Mouse (Mus musculus): ENCODE data around the gene Krtap2-4. TPM values are rescaled to one million over a fixed set of nuclear protein-coding genes. Genes with fewer than 3 reads are reported as not detected.
"Not testable (repeated sequence)": the region's sequence is repeated elsewhere in the genome, so short reads cannot be mapped to it uniquely, and the experiment has no call there.

Gene Krtap2-4
- polyA plus RNA-seq, 1 experiment from 2014 or later: not detected

DNA sequence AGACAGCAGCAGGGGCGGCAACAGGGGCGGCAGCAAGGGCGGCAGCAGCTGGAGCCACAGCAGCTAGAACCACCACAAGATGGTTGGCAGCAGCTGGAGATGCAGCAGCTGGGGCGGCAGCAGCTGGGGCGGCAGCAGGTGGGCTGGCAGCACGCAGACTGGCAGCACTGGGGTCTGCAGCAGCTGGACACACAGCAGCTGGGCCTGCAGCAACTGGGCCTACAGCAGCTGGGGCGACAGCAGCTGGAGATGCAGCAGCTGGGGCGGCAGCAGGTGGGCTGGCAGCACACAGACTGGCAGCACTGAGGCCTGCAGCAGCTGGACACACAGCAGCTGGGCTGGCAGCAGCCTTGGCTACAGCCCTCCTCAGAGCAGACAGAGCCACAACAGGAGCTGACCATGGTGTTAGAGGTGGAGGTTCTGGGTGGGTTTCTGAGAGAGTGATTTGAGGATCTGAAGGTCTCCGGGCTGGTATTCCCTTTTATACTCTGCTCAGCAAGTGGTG lies 29.0 kb upstream of the Krtap2-4 start, which contains the start of gene Krtap4-7:
Krtap4-7 (minus strand) TSS at position 455 of the 505 bp plus-strand sequence.
- not testable (repeated sequence) for H3K27ac ChIP-seq (replicated peaks in 1 of 2; ENCODE audit: control insufficient read depth in 1 of 2, insufficient read depth in 1 of 2, low read depth in 2 of 2, low read length in 2 of 2); H3K27me3 ChIP-seq (ENCODE audit: control insufficient read depth, insufficient read depth, low read length); H3K4me3 ChIP-seq (ENCODE audit: control insufficient read depth in 1 of 2, insufficient read depth in 1 of 2, low read depth in 1 of 2, low read length in 2 of 2); H3K36me3 ChIP-seq (ENCODE audit: control insufficient read depth, insufficient read depth, low read length); H3K4me1 ChIP-seq (ENCODE audit: control insufficient read depth in 2 of 2, insufficient read depth in 2 of 2, low read length in 2 of 2); H3K4me2 ChIP-seq (ENCODE audit: low read length); ATAC-seq (ENCODE audit: insufficient number of reproducible peaks, insufficient read depth, low FRiP score, low read depth); H3K9me3 ChIP-seq (ENCODE audit: control insufficient read depth, low read length); H3K9ac ChIP-seq (ENCODE audit: low read length)
- WGBS: 79% methylated on average over 9 of the region's 9 CpGs

- Histone ChIP-seq H3K4me2 (ENCODE audit: low read length) (no peak overlapping the region), H3K27ac (replicated peaks in 1 of 2; ENCODE audit: control insufficient read depth in 1 of 2, insufficient read depth in 1 of 2, low read depth in 2 of 2, low read length in 2 of 2) (no peak overlapping the region), H3K9me3 (ENCODE audit: control insufficient read depth, low read length) (no peaks in the 10 kb centered on the region), H3K4me3 (ENCODE audit: control insufficient read depth in 1 of 2, insufficient read depth in 1 of 2, low read depth in 1 of 2, low read length in 2 of 2) (no peak overlapping the region), H3K36me3 (ENCODE audit: control insufficient read depth, insufficient read depth, low read length) (no peaks in the 10 kb centered on the region), H3K9ac (ENCODE audit: low read length) (no peak overlapping the region), H3K27me3 (ENCODE audit: control insufficient read depth, insufficient read depth, low read length) (no peaks in the 10 kb centered on the region), H3K4me1 (ENCODE audit: control insufficient read depth in 2 of 2, insufficient read depth in 2 of 2, low read length in 2 of 2) (no peaks in the 10 kb centered on the region)
- WGBS: 31% methylated on average over 1 of the region's 1 CpGs
- no peak for ATAC-seq (ENCODE audit: insufficient number of reproducible peaks, insufficient read depth, low FRiP score, low read depth)
Measured at GRCm38 (mm10) chr11:99640926-99641325, 26.3 kb upstream of the Krtap2-4 start.

- no peaks in the 10 kb centered on the region for H3K4me1 ChIP-seq (ENCODE audit: control insufficient read depth in 2 of 2, insufficient read depth in 2 of 2, low read length in 2 of 2)
- H3K9ac ChIP-seq (ENCODE audit: low read length): no peak overlapping the region
- ATAC-seq (ENCODE audit: insufficient number of reproducible peaks, insufficient read depth, low FRiP score, low read depth): no peak
- no peak overlapping the region for H3K4me3 ChIP-seq (ENCODE audit: control insufficient read depth in 1 of 2, insufficient read depth in 1 of 2, low read depth in 1 of 2, low read length in 2 of 2)
- no peak overlapping the region for H3K27ac ChIP-seq (replicated peaks in 1 of 2; ENCODE audit: control insufficient read depth in 1 of 2, insufficient read depth in 1 of 2, low read depth in 2 of 2, low read length in 2 of 2)
- H3K36me3 ChIP-seq (ENCODE audit: control insufficient read depth, insufficient read depth, low read length): no peaks in the 10 kb centered on the region
- no peaks in the 10 kb centered on the region for H3K9me3 ChIP-seq (ENCODE audit: control insufficient read depth, low read length)
- WGBS: 44% methylated on average over 1 of the region's 1 CpGs
- H3K27me3 ChIP-seq (ENCODE audit: control insufficient read depth, insufficient read depth, low read length): no peaks in the 10 kb centered on the region
- H3K4me2 ChIP-seq (ENCODE audit: low read length): no peak overlapping the region
Measured at GRCm38 (mm10) chr11:99637086-99637485, 22.4 kb upstream of the Krtap2-4 start.

GRCm38 (mm10) chr11:99634653-99635134 lies 20.0 kb upstream of the Krtap2-4 start, which contains the start of gene Krtap4-2:
Gene Krtap4-2, minus strand, starts transcription at chr11:99635084.
- 30% methylated on average over 8 of the region's 8 CpGs for WGBS
- Histone ChIP-seq H3K27ac (replicated peaks in 1 of 2; ENCODE audit: control insufficient read depth in 1 of 2, insufficient read depth in 1 of 2, low read depth in 2 of 2, low read length in 2 of 2) (no peak within 1 kb of the TSS), H3K4me1 (ENCODE audit: control insufficient read depth in 2 of 2, insufficient read depth in 2 of 2, low read length in 2 of 2) (no peaks in the 10 kb centered on the region), H3K36me3 (ENCODE audit: control insufficient read depth, insufficient read depth, low read length) (no peaks in the 10 kb centered on the region), H3K9ac (ENCODE audit: low read length) (no peak within 1 kb of the TSS), H3K27me3 (ENCODE audit: control insufficient read depth, insufficient read depth, low read length) (no peaks in the 10 kb centered on the region), H3K9me3 (ENCODE audit: control insufficient read depth, low read length) (no peaks in the 10 kb centered on the region), H3K4me3 (ENCODE audit: control insufficient read depth in 1 of 2, insufficient read depth in 1 of 2, low read depth in 1 of 2, low read length in 2 of 2) (no peak within 1 kb of the TSS), H3K4me2 (ENCODE audit: low read length) (no peak within 1 kb of the TSS)
- ATAC-seq (ENCODE audit: insufficient number of reproducible peaks, insufficient read depth, low FRiP score, low read depth): no peak

DNA sequence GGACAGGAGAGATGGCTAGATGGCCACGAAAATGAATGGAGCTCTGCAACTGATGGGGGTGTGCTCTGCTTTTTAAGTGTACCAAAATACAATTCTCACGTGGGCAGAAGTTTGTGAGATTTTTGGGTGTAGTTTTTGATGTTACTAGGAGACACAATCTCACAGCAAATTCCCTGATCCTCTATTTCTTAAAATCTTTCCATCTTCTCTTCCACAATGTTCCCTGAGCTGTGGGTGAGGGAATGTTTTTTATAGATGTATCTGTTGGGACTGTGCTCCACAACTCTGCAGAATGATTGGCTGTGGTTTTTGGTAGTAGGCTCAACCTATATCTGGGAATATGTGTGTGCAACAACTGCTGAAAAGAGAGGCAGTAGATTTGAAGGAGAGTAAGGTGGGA lies 18.6 kb upstream of the Krtap2-4 start:
- no peak overlapping the region for H3K9ac ChIP-seq (ENCODE audit: low read length)
- no peaks in the 10 kb centered on the region for H3K36me3 ChIP-seq (ENCODE audit: control insufficient read depth, insufficient read depth, low read length)
- no peaks in the 10 kb centered on the region for H3K4me1 ChIP-seq (ENCODE audit: control insufficient read depth in 2 of 2, insufficient read depth in 2 of 2, low read length in 2 of 2)
- H3K4me3 ChIP-seq (ENCODE audit: control insufficient read depth in 1 of 2, insufficient read depth in 1 of 2, low read depth in 1 of 2, low read length in 2 of 2): no peak overlapping the region
- no peak overlapping the region for H3K4me2 ChIP-seq (ENCODE audit: low read length)
- H3K9me3 ChIP-seq (ENCODE audit: control insufficient read depth, low read length): no peaks in the 10 kb centered on the region
- ATAC-seq (ENCODE audit: insufficient number of reproducible peaks, insufficient read depth, low FRiP score, low read depth): no peak
- H3K27me3 ChIP-seq (ENCODE audit: control insufficient read depth, insufficient read depth, low read length): no peaks in the 10 kb centered on the region
- 73% methylated on average over 2 of the region's 2 CpGs for WGBS
- no peak overlapping the region for H3K27ac ChIP-seq (replicated peaks in 1 of 2; ENCODE audit: control insufficient read depth in 1 of 2, insufficient read depth in 1 of 2, low read depth in 2 of 2, low read length in 2 of 2)

DNA sequence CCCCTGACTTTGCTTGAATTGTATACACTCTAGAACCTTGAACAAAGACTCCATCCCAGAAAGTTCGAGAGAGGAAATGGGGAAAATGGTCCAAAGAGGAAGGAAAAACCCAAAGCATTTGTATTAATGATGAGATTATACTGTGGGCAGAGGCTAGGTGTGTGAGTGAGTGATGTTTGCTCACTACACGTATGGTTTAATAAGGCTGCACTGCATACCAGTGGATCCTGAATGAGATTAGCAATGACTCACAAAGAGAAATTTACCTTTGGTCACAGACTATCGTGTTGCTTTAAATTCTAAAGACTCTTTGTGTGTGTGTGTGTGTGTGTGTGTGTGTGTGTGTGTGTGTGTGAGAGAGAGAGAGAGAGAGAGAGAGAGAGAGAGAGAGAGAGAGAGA lies 16.2 kb upstream of the Krtap2-4 start:
- WGBS: 61% methylated on average over 3 of the region's 3 CpGs

DNA sequence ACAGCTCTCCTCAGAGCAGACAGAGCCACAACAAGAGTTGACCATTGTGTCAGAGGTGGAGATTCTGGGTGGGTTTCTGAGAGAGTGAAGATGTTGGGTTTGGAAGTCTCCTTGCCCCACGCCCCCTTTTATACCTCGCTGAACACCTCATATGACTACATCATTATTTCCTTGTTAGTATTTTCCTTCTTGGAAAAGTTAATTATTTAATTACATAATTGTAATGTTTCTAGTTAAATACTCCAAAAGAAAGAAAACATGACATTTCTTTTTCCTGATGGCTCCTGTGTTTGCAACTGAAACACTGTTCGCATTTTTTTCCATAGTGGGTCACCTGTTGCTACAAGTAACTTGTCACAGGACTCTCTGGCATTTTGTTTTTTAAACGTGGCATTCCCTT lies 13.5 kb upstream of the Krtap2-4 start, which contains the start of gene Krtap4-1:
Krtap4-1 (minus strand) TSS at position 101 of the 400 bp plus-strand sequence.
- Histone ChIP-seq H3K4me2 (ENCODE audit: low read length) (no peak within 1 kb of the TSS), H3K27me3 (ENCODE audit: control insufficient read depth, insufficient read depth, low read length) (no peaks in the 10 kb centered on the region), H3K27ac (replicated peaks in 1 of 2; ENCODE audit: control insufficient read depth in 1 of 2, insufficient read depth in 1 of 2, low read depth in 2 of 2, low read length in 2 of 2) (no peak within 1 kb of the TSS), H3K4me3 (ENCODE audit: control insufficient read depth in 1 of 2, insufficient read depth in 1 of 2, low read depth in 1 of 2, low read length in 2 of 2) (no peak within 1 kb of the TSS), H3K36me3 (ENCODE audit: control insufficient read depth, insufficient read depth, low read length) (no peaks in the 10 kb centered on the region), H3K9me3 (ENCODE audit: control insufficient read depth, low read length) (no peaks in the 10 kb centered on the region), H3K4me1 (ENCODE audit: control insufficient read depth in 2 of 2, insufficient read depth in 2 of 2, low read length in 2 of 2) (no peaks in the 10 kb centered on the region), H3K9ac (ENCODE audit: low read length) (no peak within 1 kb of the TSS)
- ATAC-seq (ENCODE audit: insufficient number of reproducible peaks, insufficient read depth, low FRiP score, low read depth): no peak
- WGBS: 69% methylated on average over 4 of the region's 4 CpGs

More for the DNA sequence above, 16.2 kb upstream of the Krtap2-4 start:
- no peak overlapping the region for H3K27ac ChIP-seq (replicated peaks in 1 of 2; ENCODE audit: control insufficient read depth in 1 of 2, insufficient read depth in 1 of 2, low read depth in 2 of 2, low read length in 2 of 2)
- no peak overlapping the region for H3K9ac ChIP-seq (ENCODE audit: low read length)
- no peaks in the 10 kb centered on the region for H3K9me3 ChIP-seq (ENCODE audit: control insufficient read depth, low read length)
- H3K4me2 ChIP-seq (ENCODE audit: low read length): no peak overlapping the region
- no peaks in the 10 kb centered on the region for H3K36me3 ChIP-seq (ENCODE audit: control insufficient read depth, insufficient read depth, low read length)
- no peaks in the 10 kb centered on the region for H3K4me1 ChIP-seq (ENCODE audit: control insufficient read depth in 2 of 2, insufficient read depth in 2 of 2, low read length in 2 of 2)
- no peak for ATAC-seq (ENCODE audit: insufficient number of reproducible peaks, insufficient read depth, low FRiP score, low read depth)
- no peaks in the 10 kb centered on the region for H3K27me3 ChIP-seq (ENCODE audit: control insufficient read depth, insufficient read depth, low read length)
- no peak overlapping the region for H3K4me3 ChIP-seq (ENCODE audit: control insufficient read depth in 1 of 2, insufficient read depth in 1 of 2, low read depth in 1 of 2, low read length in 2 of 2)

DNA sequence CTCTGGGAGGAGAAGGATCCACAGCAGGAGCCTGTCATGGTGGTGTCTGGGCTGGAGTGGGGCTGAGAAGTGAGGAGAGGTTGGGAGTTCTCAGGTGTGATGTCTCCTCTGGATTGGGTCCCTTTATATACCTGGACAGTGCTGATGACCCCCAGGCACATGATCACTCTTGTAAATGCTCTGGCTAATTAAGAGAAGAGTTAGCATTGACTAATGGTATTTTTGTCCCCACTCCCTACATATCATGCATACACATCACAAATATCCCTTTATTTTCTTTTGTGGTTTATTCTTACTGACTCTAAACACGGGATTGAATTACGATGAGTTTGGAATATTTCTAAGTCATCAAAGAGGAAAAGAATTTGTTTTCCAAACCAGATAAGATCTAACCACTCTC lies 5.7 kb upstream of the Krtap2-4 start, which contains the start of gene Gm11562:
Gm11562 (minus strand) TSS at position 101 of the 400 bp plus-strand sequence.
- ATAC-seq (ENCODE audit: insufficient number of reproducible peaks, insufficient read depth, low FRiP score, low read depth): no peak

More for the DNA sequence above, 5.7 kb upstream of the Krtap2-4 start, which contains the start of gene Gm11562:
- Histone ChIP-seq H3K4me2 (ENCODE audit: low read length) (no peak within 1 kb of the TSS), H3K27ac (replicated peaks in 1 of 2; ENCODE audit: control insufficient read depth in 1 of 2, insufficient read depth in 1 of 2, low read depth in 2 of 2, low read length in 2 of 2) (no peak within 1 kb of the TSS), H3K9ac (ENCODE audit: low read length) (no peak within 1 kb of the TSS), H3K36me3 (ENCODE audit: control insufficient read depth, insufficient read depth, low read length) (no peaks in the 10 kb centered on the region), H3K27me3 (ENCODE audit: control insufficient read depth, insufficient read depth, low read length) (no peaks in the 10 kb centered on the region), H3K9me3 (ENCODE audit: control insufficient read depth, low read length) (no peaks in the 10 kb centered on the region), H3K4me1 (ENCODE audit: control insufficient read depth in 2 of 2, insufficient read depth in 2 of 2, low read length in 2 of 2) (no peaks in the 10 kb centered on the region), H3K4me3 (ENCODE audit: control insufficient read depth in 1 of 2, insufficient read depth in 1 of 2, low read depth in 1 of 2, low read length in 2 of 2) (no peak within 1 kb of the TSS)
- WGBS: 77% methylated on average over 2 of the region's 2 CpGs
